ENCODE assay signal across 8 mouse cellular contexts in the genomic region with DNA sequence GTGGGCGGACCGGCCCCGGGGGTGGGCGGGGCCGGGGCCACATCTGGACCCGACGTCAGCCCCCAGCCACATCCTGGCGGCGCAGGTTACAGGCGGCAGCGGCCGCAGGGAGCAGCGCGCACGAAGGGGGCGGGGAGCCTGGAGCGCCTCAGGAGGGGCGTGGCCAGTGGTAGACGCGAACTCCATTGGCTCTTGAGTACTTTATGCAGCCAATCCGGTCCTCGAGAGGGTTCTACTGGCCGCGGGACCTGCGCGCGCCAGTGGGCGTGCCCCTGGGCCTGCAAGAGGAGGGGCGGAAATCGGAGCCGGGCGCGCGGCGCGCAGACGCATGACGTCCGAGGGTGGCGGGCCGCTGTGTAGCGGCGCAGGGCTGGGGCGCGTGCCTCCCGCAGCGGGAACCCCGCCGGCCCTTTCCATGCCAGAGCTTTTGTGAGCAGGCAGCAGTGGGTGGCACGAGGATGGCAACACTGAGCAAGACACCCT. TPM values are rescaled to one million over a fixed set of nuclear protein-coding genes. Genes with fewer than 3 reads are reported as not detected.
DNase-seq lines count a peak whose midpoint lies in the region; ATAC-seq and TF ChIP-seq lines count a peak whose summit lies in the region.

A gene (minus strand): TSS at position 2 of the 483 bp plus-strand sequence.

- no peak for TF ChIP-seq CTCF in lung, adult 2 months (IDR thresholded peaks at IDR 0.05; ENCODE audit: insufficient read depth, low read length)

- H3K9me3 ChIP-seq in forebrain, embryonic 15.5 days, result no peaks in the 10 kb centered on the region

- peak within 1 kb of the TSS; percentile 77 for H3K4me3 ChIP-seq in forebrain, embryonic 15.5 days
- peak within 1 kb of the TSS; percentile 94 for H3K4me3 ChIP-seq in lung, adult 2 months (replicated peaks; ENCODE audit: extremely low read depth, low read depth, low read length)

- peak; percentile 95 for ATAC-seq in forebrain, embryonic 15.5 days (replicated peaks)
- peak; percentile 73 for ATAC-seq in neutrophil, adult 5-6 weeks (ENCODE audit: extremely low read depth, insufficient number of reproducible peaks, low FRiP score, poor library complexity, severe bottlenecking)

- TF ChIP-seq POLR2A in lung, adult 2 months (IDR thresholded peaks at IDR 0.05; ENCODE audit: borderline replicate concordance, extremely low read depth, low read depth, low read length), result peak; percentile 91

- intact Hi-C loops in heart, postnatal 25 days (cut with DNase I), result loop anchor here (2.0 to 5.0 kb wide), 2 partner anchors 118 to 216 kb away; no protein-coding TSS in a partner anchor

- no peaks in the 10 kb centered on the region for H3K27me3 ChIP-seq in forebrain, embryonic 15.5 days

- peak within 1 kb of the TSS; percentile 97 for H3K4me2 ChIP-seq in forebrain, embryonic 15.5 days (replicated peaks)

- peak; percentile 100 for DNase-seq in ES-CJ7 (ENCODE audit: low read depth, low spot score)
- peak; percentile 99 for DNase-seq in cerebellum, adult 11-12 months
- DNase-seq in heart, postnatal 25 days (ENCODE audit: low spot score), result peak; percentile 99
- DNase-seq in layer of hippocampus, adult 18-20 months (ENCODE audit: low spot score in 2 of 2), result peak; percentile 98 to 99
- peak; percentile 96 for DNase-seq in lung, adult 2 months
- DNase-seq in thymus, adult 18-20 months, result peak; percentile 97 to 98

- H3K9ac ChIP-seq in forebrain, embryonic 15.5 days (replicated peaks), result peak within 1 kb of the TSS; percentile 87

- under 1% methylated on average over 50 of the region's 50 CpGs for WGBS in forebrain, embryonic 15.5 days
- under 1% methylated on average over 50 of the region's 50 CpGs for WGBS in lung, adult 2 months

- no peaks in the 10 kb centered on the region for H3K36me3 ChIP-seq in forebrain, embryonic 15.5 days

- peak within 1 kb of the TSS; percentile 95 for H3K27ac ChIP-seq in forebrain, embryonic 15.5 days (replicated peaks)

- peaks cover 29% of the 10 kb centered on the region for H3K4me1 ChIP-seq in forebrain, embryonic 15.5 days
- H3K4me1 ChIP-seq in lung, adult 2 months (ENCODE audit: control insufficient read depth, insufficient read depth, low read length), result peaks cover 14% of the 10 kb centered on the region

RNA-seq across cellular contexts. Expression of the gene that starts here (rescaled TPM):
- polyA plus RNA-seq in forebrain, embryonic 15.5 days (2015; fragmentation: Nextera tagmentation; extraction: Ambion mirVana), result 34.7 and 34.8 TPM in 2 replicates
- 10 to 100 TPM; 43.8 to 63.8 TPM for total RNA-seq in heart, postnatal 25 days (2021)
- 100 to 1,000 TPM; 202 to 217 TPM for total RNA-seq in layer of hippocampus, adult 18-20 months (2021)
- polyA plus RNA-seq in lung, adult 2 months (2012; rRNA removed), result 88.4 and 109 TPM in 2 replicates
- total RNA-seq in neutrophil, adult 5-6 weeks (2017), result 118 and 138 TPM in 2 replicates

Comparison
In these comparisons a context has a peak if more than half of its experiments do, and no peak if none do; other contexts are left out.
1. Peak in every context shown above with its lines: DNase-seq, ATAC-seq, H3K4me3 ChIP-seq and H3K27ac ChIP-seq.